Mouse (Mus musculus): ENCODE data around the gene Ubxn1.

Gene Ubxn1

GRCm38 (mm10) chr19:8899079-8899478, 27.8 kb downstream of the Ubxn1 start:
- Histone ChIP-seq H3K27me3 (ENCODE audit: insufficient read depth, low read length) (no peaks in the 10 kb centered on the region), H3K4me3 (replicated peaks; ENCODE audit: low read length) (peak overlapping the region; percentile 100), H3K9me3 (ENCODE audit: low read length) (no peaks in the 10 kb centered on the region), H3K4me1 (replicated peaks; ENCODE audit: low read depth, low read length) (peaks cover 60% of the 10 kb centered on the region), H3K36me3 (ENCODE audit: insufficient read depth, low read length) (peaks cover 83% of the 10 kb centered on the region)
- TF ChIP-seq POU5F1 (IDR thresholded peaks at IDR 0.05; ENCODE audit: borderline replicate concordance, low read length) (no peak), NANOG (IDR thresholded peaks at IDR 0.05; ENCODE audit: borderline replicate concordance, low read length) (no peak), CTCF (conservative IDR thresholded peaks at IDR 0.05; ENCODE audit: low read length) (no peak)

GRCm38 (mm10) chr19:8903412-8903811, 32.1 kb downstream of the Ubxn1 start:
- Histone ChIP-seq H3K27me3 (ENCODE audit: insufficient read depth, low read length) (no peaks in the 10 kb centered on the region), H3K4me3 (replicated peaks; ENCODE audit: low read length) (no peak overlapping the region), H3K9me3 (ENCODE audit: low read length) (no peaks in the 10 kb centered on the region), H3K36me3 (ENCODE audit: insufficient read depth, low read length) (peaks cover 93% of the 10 kb centered on the region), H3K4me1 (replicated peaks; ENCODE audit: low read depth, low read length) (peaks cover 27% of the 10 kb centered on the region)
- TF ChIP-seq NANOG (IDR thresholded peaks at IDR 0.05; ENCODE audit: borderline replicate concordance, low read length): no peak
- no peak for TF ChIP-seq POU5F1 (IDR thresholded peaks at IDR 0.05; ENCODE audit: borderline replicate concordance, low read length)
- TF ChIP-seq CTCF (conservative IDR thresholded peaks at IDR 0.05; ENCODE audit: low read length): no peak

DNA sequence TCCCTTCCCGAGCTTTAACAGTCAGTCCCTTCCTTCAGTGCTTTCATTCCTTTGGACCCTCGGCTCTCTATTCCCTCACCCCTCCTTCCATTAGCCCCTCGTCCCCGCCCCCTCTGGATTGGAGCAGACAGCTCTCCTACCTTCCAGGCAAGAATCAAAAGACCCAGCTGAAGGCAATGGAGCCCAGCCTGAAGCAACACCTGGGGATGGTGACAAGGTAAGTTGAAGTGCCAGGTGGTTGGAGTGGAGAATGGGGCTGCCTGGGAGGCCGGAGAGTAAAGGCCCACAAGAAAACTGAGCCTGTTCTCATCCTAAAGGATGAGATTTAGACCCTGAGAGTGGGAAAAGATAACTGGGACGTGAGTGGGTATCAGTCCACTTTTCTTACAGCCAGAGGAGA, 37.2 kb downstream of the Ubxn1 start:
- TF ChIP-seq NANOG (IDR thresholded peaks at IDR 0.05; ENCODE audit: borderline replicate concordance, low read length) (no peak), POU5F1 (IDR thresholded peaks at IDR 0.05; ENCODE audit: borderline replicate concordance, low read length) (no peak), CTCF (conservative IDR thresholded peaks at IDR 0.05; ENCODE audit: low read length) (no peak)

GRCm38 (mm10) chr19:8911810-8912209, 40.5 kb downstream of the Ubxn1 start:
- H3K36me3 ChIP-seq (ENCODE audit: insufficient read depth, low read length): peaks cover 100% of the 10 kb centered on the region
- H3K4me1 ChIP-seq (replicated peaks; ENCODE audit: low read depth, low read length): peaks cover 14% of the 10 kb centered on the region
- TF ChIP-seq NANOG (IDR thresholded peaks at IDR 0.05; ENCODE audit: borderline replicate concordance, low read length) (no peak), CTCF (conservative IDR thresholded peaks at IDR 0.05; ENCODE audit: low read length) (no peak), POU5F1 (IDR thresholded peaks at IDR 0.05; ENCODE audit: borderline replicate concordance, low read length) (no peak)
- H3K27me3 ChIP-seq (ENCODE audit: insufficient read depth, low read length): no peaks in the 10 kb centered on the region
- H3K4me3 ChIP-seq (replicated peaks; ENCODE audit: low read length): no peak overlapping the region
- H3K9me3 ChIP-seq (ENCODE audit: low read length): no peaks in the 10 kb centered on the region

More for the DNA sequence above, 37.2 kb downstream of the Ubxn1 start:
- H3K36me3 ChIP-seq (ENCODE audit: insufficient read depth, low read length): peaks cover 98% of the 10 kb centered on the region
- H3K27me3 ChIP-seq (ENCODE audit: insufficient read depth, low read length): no peaks in the 10 kb centered on the region
- peaks cover 11% of the 10 kb centered on the region for H3K4me1 ChIP-seq (replicated peaks; ENCODE audit: low read depth, low read length)
- no peak overlapping the region for H3K4me3 ChIP-seq (replicated peaks; ENCODE audit: low read length)
- H3K9me3 ChIP-seq (ENCODE audit: low read length): no peaks in the 10 kb centered on the region

DNA sequence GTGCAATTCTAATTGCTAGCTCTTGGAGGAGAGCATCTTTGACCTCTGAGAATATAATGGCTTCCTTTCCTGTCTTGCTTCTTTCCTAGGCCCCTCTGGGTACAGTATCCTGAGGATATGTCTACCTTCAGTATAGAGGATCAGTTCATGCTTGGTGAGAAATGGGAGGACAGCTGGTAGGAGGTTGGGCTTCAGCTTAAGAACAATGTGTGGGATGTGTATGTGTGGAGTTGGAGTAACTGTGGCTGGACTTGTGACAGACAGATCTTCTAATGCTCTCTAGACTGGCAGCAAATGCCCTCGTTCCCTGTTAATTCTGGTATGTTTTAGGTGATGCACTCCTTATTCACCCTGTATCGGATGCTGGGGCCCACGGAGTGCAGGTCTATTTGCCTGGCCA, 42.9 kb downstream of the Ubxn1 start:
- H3K9me3 ChIP-seq (ENCODE audit: low read length): no peaks in the 10 kb centered on the region
- no peaks in the 10 kb centered on the region for H3K27me3 ChIP-seq (ENCODE audit: insufficient read depth, low read length)
- H3K4me1 ChIP-seq (replicated peaks; ENCODE audit: low read depth, low read length): peaks cover 28% of the 10 kb centered on the region
- peaks cover 80% of the 10 kb centered on the region for H3K36me3 ChIP-seq (ENCODE audit: insufficient read depth, low read length)
- no peak overlapping the region for H3K4me3 ChIP-seq (replicated peaks; ENCODE audit: low read length)
- TF ChIP-seq POU5F1 (IDR thresholded peaks at IDR 0.05; ENCODE audit: borderline replicate concordance, low read length): no peak
- no peak for TF ChIP-seq NANOG (IDR thresholded peaks at IDR 0.05; ENCODE audit: borderline replicate concordance, low read length)

DNA sequence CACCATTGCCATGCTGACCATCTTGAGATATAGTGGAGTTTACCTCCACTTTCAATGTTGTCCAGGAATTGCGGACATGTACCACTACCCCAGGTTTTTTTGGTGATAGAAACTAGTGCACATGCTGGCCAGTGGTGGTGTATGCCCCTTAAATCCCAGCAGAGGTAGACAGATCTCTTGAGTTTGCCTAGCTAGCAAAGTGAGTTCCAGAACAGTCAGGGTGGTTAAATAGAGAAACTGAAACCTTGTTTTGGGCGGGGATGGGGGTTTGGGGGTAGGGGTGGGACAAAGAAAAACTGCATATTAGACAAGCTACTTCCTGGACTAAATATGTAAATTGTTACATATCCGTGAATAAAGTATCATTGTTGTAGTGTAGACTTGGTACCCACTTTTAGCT, 47.7 kb downstream of the Ubxn1 start:
- TF ChIP-seq CTCF (conservative IDR thresholded peaks at IDR 0.05; ENCODE audit: low read length): no peak
- TF ChIP-seq POU5F1 (IDR thresholded peaks at IDR 0.05; ENCODE audit: borderline replicate concordance, low read length): no peak
- no peak for TF ChIP-seq NANOG (IDR thresholded peaks at IDR 0.05; ENCODE audit: borderline replicate concordance, low read length)
- peaks cover 47% of the 10 kb centered on the region for H3K36me3 ChIP-seq (ENCODE audit: insufficient read depth, low read length)
- no peak overlapping the region for H3K4me3 ChIP-seq (replicated peaks; ENCODE audit: low read length)
- no peaks in the 10 kb centered on the region for H3K9me3 ChIP-seq (ENCODE audit: low read length)
- peaks cover 42% of the 10 kb centered on the region for H3K4me1 ChIP-seq (replicated peaks; ENCODE audit: low read depth, low read length)
- no peaks in the 10 kb centered on the region for H3K27me3 ChIP-seq (ENCODE audit: insufficient read depth, low read length)

GRCm38 (mm10) chr19:8919684-8920072, 48.4 kb downstream of the Ubxn1 start:
- H3K4me3 ChIP-seq (replicated peaks; ENCODE audit: low read length): peak overlapping the region; percentile 93
- H3K9me3 ChIP-seq (ENCODE audit: low read length): no peaks in the 10 kb centered on the region
- TF ChIP-seq POU5F1 (IDR thresholded peaks at IDR 0.05; ENCODE audit: borderline replicate concordance, low read length) (no peak), CTCF (conservative IDR thresholded peaks at IDR 0.05; ENCODE audit: low read length) (no peak), NANOG (IDR thresholded peaks at IDR 0.05; ENCODE audit: borderline replicate concordance, low read length) (no peak)
- peaks cover 41% of the 10 kb centered on the region for H3K36me3 ChIP-seq (ENCODE audit: insufficient read depth, low read length)
- peaks cover 42% of the 10 kb centered on the region for H3K4me1 ChIP-seq (replicated peaks; ENCODE audit: low read depth, low read length)
- H3K27me3 ChIP-seq (ENCODE audit: insufficient read depth, low read length): no peaks in the 10 kb centered on the region

GRCm38 (mm10) chr19:8920073-8920736, 48.9 kb downstream of the Ubxn1 start, which contains the start of gene B3gat3:
Gene B3gat3 (plus strand): TSS chr19:8920374.
- no peaks in the 10 kb centered on the region for H3K27me3 ChIP-seq (ENCODE audit: insufficient read depth, low read length)
- peak within 1 kb of the TSS; percentile 93 for H3K4me3 ChIP-seq (replicated peaks; ENCODE audit: low read length)
- TF ChIP-seq POU5F1 (IDR thresholded peaks at IDR 0.05; ENCODE audit: borderline replicate concordance, low read length) (no peak), CTCF (conservative IDR thresholded peaks at IDR 0.05; ENCODE audit: low read length) (no peak)
- H3K4me1 ChIP-seq (replicated peaks; ENCODE audit: low read depth, low read length): peaks cover 44% of the 10 kb centered on the region
- peaks cover 37% of the 10 kb centered on the region for H3K36me3 ChIP-seq (ENCODE audit: insufficient read depth, low read length)
- no peaks in the 10 kb centered on the region for H3K9me3 ChIP-seq (ENCODE audit: low read length)

DNA sequence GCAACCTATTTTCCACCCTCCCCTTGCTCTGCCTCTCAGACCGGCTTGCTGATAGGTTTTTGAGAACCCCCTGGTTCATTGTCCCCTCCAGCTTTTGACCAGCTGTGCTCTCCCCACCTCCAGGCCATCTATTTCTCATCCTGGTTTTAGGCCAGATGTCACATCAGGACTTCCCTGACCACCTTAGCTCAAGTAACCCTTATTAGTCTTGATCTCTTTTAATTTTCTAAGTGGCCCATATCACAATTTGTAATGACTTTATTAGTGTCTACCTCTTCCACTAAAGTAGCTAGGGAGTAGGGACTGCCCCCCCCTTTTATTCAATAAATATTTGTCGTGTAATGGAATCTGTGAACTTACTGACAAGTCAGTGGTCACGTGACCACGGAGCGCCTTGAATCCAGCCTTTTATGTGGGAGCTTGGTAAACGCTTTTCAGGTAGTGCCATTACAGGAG, 49.6 kb downstream of the Ubxn1 start:
- Histone ChIP-seq H3K4me1 (replicated peaks; ENCODE audit: low read depth, low read length) (peaks cover 50% of the 10 kb centered on the region), H3K36me3 (ENCODE audit: insufficient read depth, low read length) (peaks cover 37% of the 10 kb centered on the region), H3K4me3 (replicated peaks; ENCODE audit: low read length) (peak overlapping the region; percentile 93), H3K27me3 (ENCODE audit: insufficient read depth, low read length) (no peaks in the 10 kb centered on the region), H3K9me3 (ENCODE audit: low read length) (no peaks in the 10 kb centered on the region)
- TF ChIP-seq POU5F1 (IDR thresholded peaks at IDR 0.05; ENCODE audit: borderline replicate concordance, low read length) (no peak), NANOG (IDR thresholded peaks at IDR 0.05; ENCODE audit: borderline replicate concordance, low read length) (no peak), CTCF (conservative IDR thresholded peaks at IDR 0.05; ENCODE audit: low read length) (no peak)
